Mouse (Mus musculus): ENCODE data around the gene Rabgap1l.

The Rabgap1l gene

GRCm38 (mm10) chr1:160275248-160275647 lies 517.8 kb downstream of the Rabgap1l start:
- DNase-seq: no peak

- no peak for DNase-seq
These were observed 519.8 kb downstream of the Rabgap1l start for GRCm38 (mm10) chr1:160273133-160273743.

GRCm38 (mm10) chr1:160271282-160271967 lies 521.6 kb downstream of the Rabgap1l start:
- no peak for DNase-seq

GRCm38 (mm10) chr1:160268322-160268721 lies 524.7 kb downstream of the Rabgap1l start:
- no peak for DNase-seq

- peak; percentile 92 for DNase-seq
These were observed 529.2 kb downstream of the Rabgap1l start for GRCm38 (mm10) chr1:160263630-160264346.

GRCm38 (mm10) chr1:160263053-160263452 lies 530.0 kb downstream of the Rabgap1l start:
- DNase-seq: no peak

GRCm38 (mm10) chr1:160262415-160262814 lies 530.6 kb downstream of the Rabgap1l start:
- no peak for DNase-seq

- no peak for DNase-seq
These were observed 531.2 kb downstream of the Rabgap1l start for GRCm38 (mm10) chr1:160261849-160262248.

GRCm38 (mm10) chr1:160260605-160261004 lies 532.4 kb downstream of the Rabgap1l start:
- no peak for DNase-seq

GRCm38 (mm10) chr1:160259884-160260283 lies 533.1 kb downstream of the Rabgap1l start:
- no peak for DNase-seq

- no peak for DNase-seq
These were observed 539.9 kb downstream of the Rabgap1l start for GRCm38 (mm10) chr1:160253108-160253507.

- no peak for DNase-seq
These were observed 541.5 kb downstream of the Rabgap1l start for GRCm38 (mm10) chr1:160251388-160252007.

- peak; percentile 84 for DNase-seq
These were observed 542.2 kb downstream of the Rabgap1l start for GRCm38 (mm10) chr1:160250782-160251181.

GRCm38 (mm10) chr1:160249786-160250185 lies 543.2 kb downstream of the Rabgap1l start:
- DNase-seq: peak; percentile 78

- peak; percentile 87 for DNase-seq
These were observed 545.5 kb downstream of the Rabgap1l start for GRCm38 (mm10) chr1:160247473-160247872.

- DNase-seq: peak; percentile 83
These were observed 546.2 kb downstream of the Rabgap1l start for GRCm38 (mm10) chr1:160246844-160247243.

GRCm38 (mm10) chr1:160245954-160246353 lies 547.1 kb downstream of the Rabgap1l start:
- DNase-seq: peak; percentile 86

GRCm38 (mm10) chr1:160244689-160245088 lies 548.3 kb downstream of the Rabgap1l start:
- DNase-seq: no peak

GRCm38 (mm10) chr1:160240091-160240490 lies 552.9 kb downstream of the Rabgap1l start:
- DNase-seq: no peak

- no peak for DNase-seq
These were observed 554.1 kb downstream of the Rabgap1l start for GRCm38 (mm10) chr1:160238852-160239443.

GRCm38 (mm10) chr1:160237981-160238380 lies 555.0 kb downstream of the Rabgap1l start:
- no peak for DNase-seq

- DNase-seq: peak; percentile 93
These were observed 559.1 kb downstream of the Rabgap1l start for GRCm38 (mm10) chr1:160233921-160234320.

- no peak for DNase-seq
These were observed 560.9 kb downstream of the Rabgap1l start for GRCm38 (mm10) chr1:160232113-160232512.
